Mouse (Mus musculus): Measurements from ENCODE around the gene Smyd1. TPM values are rescaled to one million over a fixed set of nuclear protein-coding genes. Genes with fewer than 3 reads are reported as not detected.
"Not testable (repeated sequence)": the region's sequence is repeated elsewhere in the genome, so short reads cannot be mapped to it uniquely, and the experiment has no call there.

Gene Smyd1
- polyA plus RNA-seq, 1 experiment = 5.0 TPM

GRCm38 (mm10) chr6:71337666-71338065, 15.6 kb upstream of the Smyd1 start:
- 95% methylated on average over 8 of the region's 8 CpGs for WGBS
- DNase-seq = no peak
- no peaks in the 10 kb centered on the region for H3K27me3 ChIP-seq (ENCODE audit: control insufficient read depth, insufficient read depth, low read length)
- no peak for TF ChIP-seq POLR2A (IDR thresholded peaks at IDR 0.05; ENCODE audit: borderline replicate concordance, insufficient read depth, low read length)
- TF ChIP-seq CTCF (IDR thresholded peaks at IDR 0.05; ENCODE audit: borderline replicate concordance, insufficient read depth, low read depth, low read length) = no peak
- no peak overlapping the region for H3K27ac ChIP-seq (ENCODE audit: insufficient read depth, low read length)
- no peaks in the 10 kb centered on the region for H3K4me1 ChIP-seq (ENCODE audit: control insufficient read depth, insufficient read depth, low read length)
- no peak overlapping the region for H3K4me3 ChIP-seq (replicated peaks; ENCODE audit: insufficient read depth, low read depth, low read length)

- Histone ChIP-seq H3K27ac (ENCODE audit: insufficient read depth, low read length) (no peak overlapping the region), H3K27me3 (ENCODE audit: control insufficient read depth, insufficient read depth, low read length) (no peaks in the 10 kb centered on the region), H3K4me1 (ENCODE audit: control insufficient read depth, insufficient read depth, low read length) (no peaks in the 10 kb centered on the region), H3K4me3 (replicated peaks; ENCODE audit: insufficient read depth, low read depth, low read length) (no peak overlapping the region)
- TF ChIP-seq POLR2A (IDR thresholded peaks at IDR 0.05; ENCODE audit: borderline replicate concordance, insufficient read depth, low read length) (no peak), CTCF (IDR thresholded peaks at IDR 0.05; ENCODE audit: borderline replicate concordance, insufficient read depth, low read depth, low read length) (no peak)
- no peak for DNase-seq
- WGBS = 94% methylated on average over 11 of the region's 11 CpGs
Observed at GRCm38 (mm10) chr6:71333578-71334273, 11.7 kb upstream of the Smyd1 start.

GRCm38 (mm10) chr6:71333031-71333430, 11.0 kb upstream of the Smyd1 start:
- Histone ChIP-seq H3K27ac (ENCODE audit: insufficient read depth, low read length) (no peak overlapping the region), H3K27me3 (ENCODE audit: control insufficient read depth, insufficient read depth, low read length) (no peaks in the 10 kb centered on the region), H3K4me1 (ENCODE audit: control insufficient read depth, insufficient read depth, low read length) (no peaks in the 10 kb centered on the region), H3K4me3 (replicated peaks; ENCODE audit: insufficient read depth, low read depth, low read length) (no peak overlapping the region)
- WGBS = 68% methylated on average over 3 of the region's 3 CpGs
- no peak for DNase-seq
- no peak for TF ChIP-seq POLR2A (IDR thresholded peaks at IDR 0.05; ENCODE audit: borderline replicate concordance, insufficient read depth, low read length)
- no peak for TF ChIP-seq CTCF (IDR thresholded peaks at IDR 0.05; ENCODE audit: borderline replicate concordance, insufficient read depth, low read depth, low read length)

DNA sequence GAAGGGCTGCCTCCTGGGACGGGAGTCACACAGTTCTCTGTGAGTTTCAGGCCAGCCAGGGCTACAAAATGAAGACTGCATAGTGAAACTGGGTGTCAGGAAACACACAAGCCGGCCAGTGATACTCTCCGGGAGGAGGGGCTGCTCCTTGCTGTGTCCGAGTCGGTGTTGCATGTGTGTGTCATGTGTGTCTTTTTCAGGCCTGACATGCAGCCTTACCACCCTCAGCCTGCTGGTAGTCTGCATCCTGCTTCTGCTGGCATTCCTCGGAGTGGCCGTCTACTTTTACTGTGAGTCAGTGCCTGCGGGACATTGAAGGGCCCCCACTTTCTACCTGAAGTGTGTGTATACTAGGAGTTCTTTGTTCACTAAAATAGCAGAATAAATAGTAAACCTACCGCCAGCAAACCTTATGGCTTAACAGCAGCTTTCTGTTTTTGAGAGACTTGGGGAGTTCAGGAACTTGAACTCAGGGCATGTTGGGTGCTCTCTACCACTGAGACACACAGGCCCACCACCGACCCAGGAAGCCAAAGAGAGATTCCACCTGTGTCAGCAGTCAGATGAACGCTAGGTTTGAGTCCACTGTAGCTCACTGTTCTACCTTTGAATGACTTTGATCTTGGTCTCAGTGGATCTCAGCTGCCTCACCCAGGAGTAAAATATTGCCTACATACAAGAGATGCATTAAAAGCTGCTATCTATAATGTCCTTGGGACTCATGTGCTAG, 10.4 kb upstream of the Smyd1 start:
- no peak overlapping the region for H3K4me3 ChIP-seq (replicated peaks; ENCODE audit: insufficient read depth, low read depth, low read length)
- DNase-seq = no peak
- no peaks in the 10 kb centered on the region for H3K27me3 ChIP-seq (ENCODE audit: control insufficient read depth, insufficient read depth, low read length)
- WGBS = 87% methylated on average over 11 of the region's 11 CpGs
- H3K27ac ChIP-seq (ENCODE audit: insufficient read depth, low read length) = no peak overlapping the region
- no peaks in the 10 kb centered on the region for H3K4me1 ChIP-seq (ENCODE audit: control insufficient read depth, insufficient read depth, low read length)
- TF ChIP-seq CTCF (IDR thresholded peaks at IDR 0.05; ENCODE audit: borderline replicate concordance, insufficient read depth, low read depth, low read length) = no peak
- no peak for TF ChIP-seq POLR2A (IDR thresholded peaks at IDR 0.05; ENCODE audit: borderline replicate concordance, insufficient read depth, low read length)

DNA sequence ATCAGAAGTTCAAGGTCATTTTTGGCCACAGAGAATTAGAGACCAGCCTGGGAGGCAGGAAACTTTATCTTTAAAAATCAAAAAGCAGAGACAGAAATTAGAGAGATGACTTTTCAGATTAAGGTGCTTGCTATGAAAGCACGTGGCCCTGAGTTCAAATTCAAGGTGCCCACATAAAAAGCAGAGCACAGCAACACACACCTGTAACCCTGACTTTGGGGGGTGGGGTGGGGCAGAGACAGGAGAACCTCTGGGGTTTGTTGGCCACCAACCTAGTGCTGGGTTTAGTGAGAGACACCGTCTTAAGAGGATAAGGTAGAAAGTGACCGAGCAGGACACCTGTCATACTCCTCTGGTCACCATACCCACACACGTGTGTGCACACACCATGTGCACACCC, 9.5 kb upstream of the Smyd1 start:
- not testable (repeated sequence) for H3K27ac ChIP-seq (ENCODE audit: insufficient read depth, low read length); DNase-seq; H3K4me1 ChIP-seq (ENCODE audit: control insufficient read depth, insufficient read depth, low read length); H3K4me3 ChIP-seq (replicated peaks; ENCODE audit: insufficient read depth, low read depth, low read length); H3K27me3 ChIP-seq (ENCODE audit: control insufficient read depth, insufficient read depth, low read length)
- WGBS = 85% methylated on average over 3 of the region's 4 CpGs

DNA sequence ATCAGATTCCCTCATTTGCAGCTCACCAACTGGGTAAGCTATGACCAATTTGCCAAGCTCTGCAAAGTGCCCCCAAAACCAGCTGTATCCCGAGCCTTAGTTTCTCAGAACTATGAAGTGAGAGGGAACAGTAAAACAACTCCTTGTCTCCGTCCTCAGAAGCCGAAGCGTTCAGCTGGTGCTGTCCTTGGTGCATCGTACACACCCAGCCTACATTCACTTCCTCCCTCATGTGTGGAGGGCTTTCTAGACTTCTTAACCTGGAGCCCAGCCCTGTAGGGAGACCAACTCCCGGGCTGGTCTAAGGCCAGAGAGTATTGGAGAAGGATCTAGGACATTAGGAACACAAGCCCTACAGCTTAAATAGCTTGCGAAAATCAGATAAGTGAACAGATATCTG, 8.5 kb upstream of the Smyd1 start:
- no peaks in the 10 kb centered on the region for H3K4me1 ChIP-seq (ENCODE audit: control insufficient read depth, insufficient read depth, low read length)
- no peak overlapping the region for H3K4me3 ChIP-seq (replicated peaks; ENCODE audit: insufficient read depth, low read depth, low read length)
- no peaks in the 10 kb centered on the region for H3K27me3 ChIP-seq (ENCODE audit: control insufficient read depth, insufficient read depth, low read length)
- WGBS = 87% methylated on average over 7 of the region's 7 CpGs
- TF ChIP-seq POLR2A (IDR thresholded peaks at IDR 0.05; ENCODE audit: borderline replicate concordance, insufficient read depth, low read length) (no peak), CTCF (IDR thresholded peaks at IDR 0.05; ENCODE audit: borderline replicate concordance, insufficient read depth, low read depth, low read length) (no peak)
- DNase-seq = no peak
- H3K27ac ChIP-seq (ENCODE audit: insufficient read depth, low read length) = no peak overlapping the region

GRCm38 (mm10) chr6:71329881-71330280, 7.8 kb upstream of the Smyd1 start:
- TF ChIP-seq CTCF (IDR thresholded peaks at IDR 0.05; ENCODE audit: borderline replicate concordance, insufficient read depth, low read depth, low read length) (no peak), POLR2A (IDR thresholded peaks at IDR 0.05; ENCODE audit: borderline replicate concordance, insufficient read depth, low read length) (no peak)
- no peaks in the 10 kb centered on the region for H3K27me3 ChIP-seq (ENCODE audit: control insufficient read depth, insufficient read depth, low read length)
- no peak overlapping the region for H3K4me3 ChIP-seq (replicated peaks; ENCODE audit: insufficient read depth, low read depth, low read length)
- no peaks in the 10 kb centered on the region for H3K4me1 ChIP-seq (ENCODE audit: control insufficient read depth, insufficient read depth, low read length)
- 81% methylated on average over 6 of the region's 6 CpGs for WGBS
- no peak overlapping the region for H3K27ac ChIP-seq (ENCODE audit: insufficient read depth, low read length)
- no peak for DNase-seq

DNA sequence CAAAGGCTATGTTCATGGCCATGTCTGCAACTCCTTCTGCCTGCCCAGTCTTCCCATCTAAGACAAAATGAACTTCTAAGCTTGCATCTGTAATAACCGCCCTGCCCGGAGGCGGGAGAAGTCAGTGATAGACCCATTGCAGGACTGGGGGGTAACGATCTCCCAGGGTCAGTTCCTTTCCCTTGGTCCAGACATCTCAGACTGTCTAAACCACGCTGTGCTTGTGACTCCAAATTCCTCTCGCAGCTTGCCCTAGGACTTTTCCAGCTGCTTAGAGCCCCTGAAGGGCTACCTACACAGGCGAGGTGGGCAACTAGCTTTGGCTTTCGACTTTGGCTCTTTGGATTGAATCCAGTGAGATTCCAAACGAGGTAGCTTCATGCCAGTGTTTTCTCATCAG, 2.8 kb upstream of the Smyd1 start:
- H3K27ac ChIP-seq (ENCODE audit: insufficient read depth, low read length) = no peak overlapping the region
- WGBS = 83% methylated on average over 9 of the region's 9 CpGs
- H3K27me3 ChIP-seq (ENCODE audit: control insufficient read depth, insufficient read depth, low read length) = no peaks in the 10 kb centered on the region
- no peak overlapping the region for H3K4me3 ChIP-seq (replicated peaks; ENCODE audit: insufficient read depth, low read depth, low read length)
- no peak for DNase-seq
- TF ChIP-seq CTCF (IDR thresholded peaks at IDR 0.05; ENCODE audit: borderline replicate concordance, insufficient read depth, low read depth, low read length) (no peak), POLR2A (IDR thresholded peaks at IDR 0.05; ENCODE audit: borderline replicate concordance, insufficient read depth, low read length) (no peak)
- H3K4me1 ChIP-seq (ENCODE audit: control insufficient read depth, insufficient read depth, low read length) = no peaks in the 10 kb centered on the region

Data from cerebellum, adult 2 months (tissue).